Mouse (Mus musculus) erythroblast, embryonic 14.5 days (primary cell): ENCODE results near the gene Ep400.

ENCODE experiments used
- GATA1 ChIP-seq: IDR thresholded peaks from 2 replicates; pipeline ENCODE4 v1.6.1; 2012; ENCODE audit warnings: low read length, inconsistent platforms, mixed read lengths
- TAL1 ChIP-seq: IDR thresholded peaks from 3 replicates; pipeline ENCODE4 v1.6.1; 2012; ENCODE audit warnings: low read length, inconsistent platforms, mixed read lengths

- TF ChIP-seq GATA1, result no peak
- no peak for TF ChIP-seq TAL1
Measured at GRCm38 (mm10) chr5:110770448-110771158, at the start of gene Ep400.
